Mouse (Mus musculus) lung, adult 2 months (tissue): ENCODE data around the gene En1. TPM values are rescaled to one million over a fixed set of nuclear protein-coding genes. Genes with fewer than 3 reads are reported as not detected.
A peak's percentile ranks its signal among the peaks of the same experiment; 100 is the strongest.

Experiments used
- DNase-seq: peaks from one replicate; pipeline ENCODE4 v3.0.0; 2022
- H3K4me1 ChIP-seq: fragments of 200-500 bp; 2 replicates; pipeline ENCODE4 v1.6.1; 2011; ENCODE audit warnings: low read length; ENCODE audit not compliant: control insufficient read depth, insufficient read depth
- H3K4me3 ChIP-seq: fragments of 200-500 bp; replicated peaks from 2 replicates; pipeline ENCODE3; 2011; ENCODE audit warnings: low read depth, mild to moderate bottlenecking, control low read depth, low read length; ENCODE audit errors: extremely low read depth
- CTCF ChIP-seq: fragments of 200-500 bp; IDR thresholded peaks from 2 replicates; pipeline ENCODE4 v1.5.1; 2011; ENCODE audit warnings: mild to moderate bottlenecking, low read length, control low read depth; ENCODE audit not compliant: insufficient read depth
- POLR2A ChIP-seq: fragments of 200-500 bp; IDR thresholded peaks from 2 replicates; pipeline ENCODE4 v1.6.1; 2011; ENCODE audit warnings: low read depth, mild to moderate bottlenecking, control low read depth, low read length, borderline replicate concordance; ENCODE audit errors: extremely low read depth
- WGBS: fragments of 180-500 bp; shearing (Covaris S2); methylation state at CpG from one replicate; pipeline ENCODE4 v1.1.7; 2018; 5-methylcytosine and 5-hydroxymethylcytosine counted together
- polyA plus RNA-seq: library from polyadenylated mRNA; depleted of rRNA; stranded (reverse); fragments of >200 nt; gene quantifications from 2 replicates; pipeline ENCODE4 v1.2.3, GENCODE M21; 2012; rRNA removed

En1 gene
- not detected in 2 replicates for polyA plus RNA-seq

DNA sequence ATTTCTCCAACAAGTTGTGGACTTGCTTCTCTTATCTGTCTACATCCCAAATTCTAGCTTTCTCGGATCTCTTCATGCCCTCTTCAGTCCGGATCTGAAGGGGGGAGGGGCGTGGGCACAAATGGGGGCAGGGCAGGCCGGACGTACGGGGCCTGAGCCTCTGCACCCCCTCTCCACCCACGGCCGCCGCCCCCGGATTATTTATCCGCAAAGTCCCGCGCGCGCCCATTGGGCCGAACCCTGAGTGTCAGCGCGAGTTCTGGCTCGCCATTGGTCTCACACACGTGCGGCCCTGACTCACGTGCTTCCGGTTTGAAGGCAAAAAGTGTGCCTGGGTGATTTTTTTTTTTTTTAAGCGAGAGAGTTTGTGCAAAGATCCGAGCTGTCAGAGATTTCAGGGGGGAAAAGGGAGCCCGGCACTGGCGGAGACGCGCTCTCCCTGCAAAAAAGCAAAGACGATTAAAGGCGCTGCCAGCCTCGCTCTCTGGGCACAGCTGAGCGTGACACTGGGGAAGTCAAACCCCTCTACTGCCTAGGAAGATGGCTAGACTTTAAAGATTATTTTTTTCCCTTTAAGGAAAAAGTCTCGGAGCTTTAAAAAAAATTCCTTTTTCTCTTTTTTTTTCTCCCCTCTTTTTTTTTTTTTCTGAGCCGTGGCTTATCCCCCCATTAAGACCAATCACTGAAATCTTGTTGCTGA lies at the start of gene En1:
Gene En1 (plus strand): TSS at position 388 of the 700 bp plus-strand sequence.
- TF ChIP-seq CTCF: no peak
- TF ChIP-seq POLR2A: no peak
- Histone ChIP-seq H3K4me3 (no peak within 1 kb of the TSS), H3K4me1 (no peaks in the 10 kb centered on the region)
- no peak for DNase-seq
- WGBS: 3% methylated on average over 35 of the region's 35 CpGs

- DNase-seq: no peak
- Histone ChIP-seq H3K4me1 (no peaks in the 10 kb centered on the region), H3K4me3 (no peak overlapping the region)
- WGBS: 62% methylated on average over 15 of the region's 15 CpGs
- TF ChIP-seq POLR2A: no peak
- no peak for TF ChIP-seq CTCF
These were observed 45.0 kb upstream of the En1 start for GRCm38 (mm10) chr1:120556926-120557846.

GRCm38 (mm10) chr1:120558341-120559285 lies 43.6 kb upstream of the En1 start:
- 56% methylated on average over 9 of the region's 9 CpGs for WGBS
- H3K4me3 ChIP-seq: no peak overlapping the region
- H3K4me1 ChIP-seq: no peaks in the 10 kb centered on the region
- no peak for DNase-seq
- no peak for TF ChIP-seq CTCF
- no peak for TF ChIP-seq POLR2A

DNA sequence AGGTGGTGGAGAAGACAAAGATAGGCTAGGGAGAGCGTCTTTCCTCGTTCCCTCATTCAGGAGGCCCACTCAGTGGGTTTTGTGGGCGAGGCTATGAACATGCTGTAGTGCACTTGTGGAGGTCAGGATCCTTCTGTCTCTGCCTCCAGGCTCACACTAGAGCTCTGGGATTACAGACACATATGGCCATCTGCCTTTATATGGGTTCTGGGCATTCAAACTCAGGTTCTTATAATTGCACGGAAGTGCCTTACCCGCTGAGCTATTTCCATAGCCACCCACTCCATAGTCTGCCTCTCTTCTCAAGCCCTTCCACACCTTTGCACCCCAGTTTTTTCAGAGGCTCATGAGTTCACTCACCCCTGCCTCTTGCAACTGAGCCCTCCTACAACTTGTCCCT lies 42.3 kb upstream of the En1 start:
- 84% methylated on average over 5 of the region's 5 CpGs for WGBS
- TF ChIP-seq CTCF (no peak), POLR2A (no peak)
- Histone ChIP-seq H3K4me3 (no peak overlapping the region), H3K4me1 (no peaks in the 10 kb centered on the region)
- DNase-seq: no peak

DNA sequence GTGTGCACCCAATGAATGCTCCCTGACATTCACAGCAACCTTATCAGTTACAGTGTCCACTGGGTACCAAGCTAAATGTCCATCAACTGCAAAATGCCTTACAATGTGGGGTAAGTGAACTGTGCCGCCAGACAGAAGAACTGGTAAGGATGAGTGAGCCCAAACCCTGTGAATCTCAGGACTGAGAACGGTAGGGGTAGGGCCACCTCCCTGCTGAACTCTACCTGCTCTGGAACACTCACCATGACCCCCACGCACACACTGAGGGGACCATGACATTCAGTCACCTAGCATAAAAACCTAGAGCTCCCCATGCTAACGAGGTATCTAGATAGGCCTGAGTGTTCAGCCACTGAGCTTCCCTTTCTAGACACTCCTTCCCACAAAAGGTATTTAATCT lies 20.9 kb upstream of the En1 start:
- Histone ChIP-seq H3K4me3 (no peak overlapping the region), H3K4me1 (no peaks in the 10 kb centered on the region)
- no peak for TF ChIP-seq CTCF
- TF ChIP-seq POLR2A: no peak
- 53% methylated on average over 4 of the region's 4 CpGs for WGBS
- DNase-seq: no peak

DNA sequence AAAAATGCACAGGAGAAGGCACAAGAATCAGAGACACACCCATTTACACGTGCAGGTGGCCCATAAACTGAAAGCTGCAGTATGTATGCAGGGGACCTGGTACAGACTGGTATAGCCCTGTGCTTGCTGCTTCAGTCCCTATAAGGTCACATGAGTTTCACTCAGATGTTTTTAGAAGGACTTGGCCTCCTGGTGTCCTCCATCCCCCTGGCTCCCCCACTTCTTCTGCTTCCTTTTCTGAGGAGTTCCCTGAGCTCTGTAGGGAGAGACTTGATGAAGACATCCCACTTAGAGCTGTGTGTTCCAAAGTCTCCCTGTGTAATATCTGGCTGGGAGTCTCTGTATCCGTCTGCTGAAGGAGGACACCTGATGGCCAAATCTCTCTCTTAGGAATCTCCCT lies 16.7 kb upstream of the En1 start:
- Histone ChIP-seq H3K4me1 (no peaks in the 10 kb centered on the region), H3K4me3 (no peak overlapping the region)
- TF ChIP-seq CTCF (no peak), POLR2A (no peak)
- WGBS: 19% methylated on average over 2 of the region's 2 CpGs
- no peak for DNase-seq

GRCm38 (mm10) chr1:120586500-120587110 lies 15.6 kb upstream of the En1 start:
- TF ChIP-seq POLR2A (no peak), CTCF (peak; percentile 67)
- DNase-seq: peak; percentile 54
- Histone ChIP-seq H3K4me1 (no peaks in the 10 kb centered on the region), H3K4me3 (no peak overlapping the region)
- WGBS: 11% methylated on average over 7 of the region's 7 CpGs

DNA sequence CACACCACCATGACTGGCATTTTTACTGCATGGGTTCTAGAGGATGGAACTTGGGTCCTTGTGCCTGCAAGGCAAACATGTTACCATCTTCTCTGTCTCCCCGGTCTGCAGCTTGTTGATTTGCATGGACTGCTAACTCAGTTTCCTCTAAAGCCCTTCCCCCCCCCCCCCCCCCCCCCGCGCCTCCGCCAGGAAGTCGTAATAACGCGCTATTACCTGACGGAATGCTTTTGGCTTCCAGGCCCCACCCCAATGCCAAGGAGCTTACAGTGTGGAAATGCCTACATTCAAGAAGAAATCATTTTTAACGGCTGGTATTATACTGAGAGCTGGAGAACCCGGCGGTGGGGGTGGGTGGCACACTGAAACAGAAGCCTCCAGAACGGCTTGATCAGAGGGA lies 14.8 kb upstream of the En1 start:
- Histone ChIP-seq H3K4me1 (no peaks in the 10 kb centered on the region), H3K4me3 (no peak overlapping the region)
- no peak for DNase-seq
- TF ChIP-seq CTCF (no peak), POLR2A (no peak)
- WGBS: 46% methylated on average over 12 of the region's 12 CpGs
